Mouse (Mus musculus) R1 (cell line): ENCODE measurements at regions not wholly inside any gene's neighbourhood (a gene's known extent, or its start where the extent isn't known, plus 50 kb on each side); places are given as distances from the start of the nearest gene placed in this dataset.
"Not testable (repeated sequence)": the region's sequence is repeated elsewhere in the genome, so short reads cannot be mapped to it uniquely, and the experiment has no call there.

Experiments used
- DNase-seq: peaks from one replicate; pipeline ENCODE4 v3.0.0-alpha.2; 2018; ENCODE audit warnings: low read depth, low spot score

DNA sequence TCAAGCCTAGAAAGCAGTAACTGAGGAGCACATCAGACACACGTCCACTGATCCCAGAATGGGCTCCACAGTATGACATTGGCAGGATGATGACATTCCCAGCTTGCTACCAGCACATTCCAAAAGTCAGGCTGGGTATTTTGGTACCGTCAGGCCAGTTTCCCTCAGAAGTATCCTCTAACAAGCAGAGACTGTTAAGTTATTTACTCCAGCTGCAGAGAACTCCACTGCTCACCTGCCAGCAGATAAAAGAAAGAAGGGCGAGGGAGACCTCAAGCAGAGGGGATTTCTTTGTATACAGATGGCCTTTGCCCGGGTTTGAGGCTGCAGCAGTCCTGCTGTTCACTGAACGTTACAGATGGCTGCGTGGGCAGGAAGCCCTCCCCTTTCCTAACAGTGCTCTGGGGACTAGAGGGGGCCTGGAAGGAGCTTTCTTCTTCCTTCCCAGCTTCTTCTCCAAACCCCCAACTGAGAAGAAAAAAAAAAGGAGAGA lies 175.2 kb upstream of the Meox2 start:
- DNase-seq: peak; percentile 1

DNA sequence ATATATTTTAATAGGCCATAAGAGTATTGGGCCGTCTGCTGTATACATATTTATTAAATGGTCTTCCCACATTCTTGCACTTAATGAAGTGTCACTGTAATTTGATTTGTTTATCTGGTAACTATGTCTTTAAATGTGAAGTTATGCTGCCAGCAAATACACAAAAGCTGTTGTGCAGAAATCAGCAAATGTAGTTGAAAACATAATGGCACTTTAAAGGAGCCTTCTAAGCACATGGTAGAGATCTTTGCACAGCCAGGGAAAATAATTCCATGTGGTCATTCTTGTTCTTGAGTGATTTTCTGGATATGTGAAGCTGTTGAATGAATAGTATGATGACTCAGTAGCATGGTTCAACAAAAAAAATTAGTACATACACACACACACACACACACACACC lies 164.4 kb upstream of the Meox2 start:
- no peak for DNase-seq

DNA sequence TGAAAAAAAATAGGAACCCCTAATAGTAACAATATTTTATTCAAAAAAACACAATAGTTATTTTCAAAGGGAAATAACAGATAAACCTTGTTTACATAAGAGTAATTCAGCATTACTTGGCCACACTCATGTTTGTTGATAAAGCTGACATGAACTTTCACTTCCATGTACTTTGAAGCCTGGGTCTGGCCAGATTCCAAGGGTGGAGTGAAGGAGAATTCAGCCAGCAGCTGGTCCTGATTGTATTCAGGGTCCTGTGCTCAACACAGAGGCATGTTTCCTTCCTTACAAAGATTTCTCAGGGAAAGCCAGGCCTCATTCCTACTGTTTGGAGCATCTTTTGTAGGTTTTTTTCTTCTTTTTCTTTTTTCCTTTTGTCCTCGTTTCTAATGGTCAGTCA lies 162.4 kb upstream of the Meox2 start:
- no peak for DNase-seq

DNA sequence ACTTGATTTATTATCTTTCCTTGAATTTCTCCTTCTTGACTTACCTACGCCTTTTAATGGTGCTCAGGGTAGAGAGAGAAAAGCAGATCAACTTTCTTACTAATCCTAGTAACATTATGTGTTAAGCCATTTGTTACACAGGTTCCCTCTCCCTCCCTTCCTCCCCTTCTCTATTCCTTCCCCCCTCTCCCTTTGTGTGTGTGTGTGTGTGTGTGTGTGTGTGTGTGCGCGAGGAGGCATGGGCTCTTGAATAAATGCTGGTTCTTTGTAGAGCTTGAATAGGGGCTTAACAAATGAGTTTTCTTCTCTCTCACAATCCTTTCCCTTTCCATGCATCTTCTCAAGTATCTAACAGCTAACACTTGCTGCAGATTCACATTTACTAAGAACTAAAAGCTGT lies 160.4 kb upstream of the Meox2 start:
- DNase-seq: no peak

DNA sequence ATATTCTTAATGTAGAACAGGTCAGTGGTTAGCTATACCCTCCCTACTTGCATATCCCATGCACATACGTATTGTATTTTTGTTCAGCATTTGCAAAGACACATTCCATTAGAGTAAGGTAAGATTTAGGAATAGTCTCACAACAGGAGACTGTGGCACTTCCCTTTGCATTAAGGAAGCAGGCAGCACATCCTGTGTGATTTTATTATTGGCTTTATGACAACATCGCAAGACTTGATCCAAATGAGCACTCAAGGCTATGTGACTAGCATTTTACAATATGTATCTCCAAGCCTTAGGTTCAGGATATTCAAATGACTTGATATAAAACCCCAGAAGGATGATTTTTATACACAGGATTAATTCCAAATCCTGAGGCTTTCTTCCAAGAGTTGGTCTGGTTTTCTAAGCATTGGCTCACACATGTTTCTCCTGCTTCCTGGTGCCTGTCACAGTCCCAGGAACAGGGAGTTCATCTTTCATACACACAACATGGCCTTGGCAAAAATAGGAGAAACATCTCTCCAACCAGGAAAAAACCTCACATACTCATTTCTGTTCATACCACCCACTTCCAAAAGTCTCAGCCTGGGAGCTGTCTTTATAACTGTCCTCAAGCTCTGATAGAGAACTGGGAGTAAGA lies 159.1 kb upstream of the Meox2 start:
- DNase-seq: no peak

DNA sequence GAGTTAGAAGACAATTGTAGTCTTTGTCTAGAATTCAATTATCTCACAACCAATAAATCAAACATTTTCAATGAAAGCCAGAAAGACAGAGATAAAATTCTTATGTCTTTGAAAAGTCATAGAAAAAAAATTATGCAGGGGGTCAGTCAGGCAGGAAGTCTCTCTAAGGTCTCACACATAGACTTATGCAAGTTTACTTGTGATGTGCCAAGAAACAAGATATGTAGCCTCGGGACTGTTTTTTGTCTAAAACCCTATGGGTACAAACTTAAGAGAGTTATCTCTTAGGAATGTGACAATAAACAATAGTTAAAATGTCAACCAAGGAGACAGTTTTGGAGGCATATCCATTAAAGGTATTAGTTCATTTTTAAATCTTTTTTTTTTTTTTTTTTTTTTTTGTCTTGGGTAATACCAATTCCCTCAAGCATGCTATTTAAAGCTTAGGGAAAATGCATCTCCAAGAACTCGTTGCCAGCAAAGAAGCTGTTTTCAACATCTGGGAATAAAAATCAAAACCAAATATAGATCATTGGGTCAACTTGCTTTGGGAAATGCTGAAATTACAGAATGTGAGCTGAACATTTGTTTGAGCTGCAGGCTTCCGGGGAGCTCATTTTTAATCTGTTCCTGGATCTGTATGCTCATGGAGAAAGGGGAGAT lies 133.8 kb upstream of the Meox2 start:
- DNase-seq: no peak

DNA sequence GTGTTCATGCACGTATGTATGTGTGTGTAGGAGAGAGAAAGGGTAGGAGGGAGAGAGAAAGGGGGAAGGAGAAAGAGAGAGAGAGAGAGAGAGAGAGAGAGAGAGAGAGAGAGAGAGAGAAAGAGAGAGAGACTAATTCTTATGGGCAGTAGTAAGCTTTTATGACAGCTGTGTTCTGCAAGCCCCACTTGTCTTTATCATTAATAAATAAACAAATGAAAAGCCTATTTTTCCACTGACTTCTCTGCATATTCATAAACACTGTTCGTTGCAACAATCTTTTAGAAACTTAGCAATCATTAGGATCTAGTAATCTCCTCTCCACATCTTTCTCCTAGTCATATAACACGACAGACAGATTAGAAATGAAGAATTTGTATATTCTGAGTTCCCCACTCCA lies 131.2 kb upstream of the Meox2 start:
- DNase-seq: no peak

DNA sequence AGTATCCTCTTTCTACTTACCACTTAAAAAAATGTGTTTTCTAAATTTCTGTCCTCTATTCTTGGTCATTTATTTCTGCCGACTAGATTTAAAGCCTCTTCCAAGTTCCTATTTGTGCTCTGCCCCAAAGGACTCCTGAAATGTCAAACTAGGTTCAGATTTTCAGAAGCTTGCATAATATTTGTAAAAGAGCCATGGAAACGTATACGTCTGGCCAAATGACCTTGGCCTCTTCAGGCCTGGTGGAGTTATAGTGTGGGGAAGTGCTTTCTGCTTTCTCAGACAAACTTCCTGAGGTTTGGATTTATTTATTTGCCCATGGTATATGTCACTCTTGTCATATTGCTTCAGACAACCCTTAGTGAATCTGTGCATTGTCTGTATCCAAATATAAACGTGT lies 117.2 kb upstream of the Meox2 start:
- no peak for DNase-seq

DNA sequence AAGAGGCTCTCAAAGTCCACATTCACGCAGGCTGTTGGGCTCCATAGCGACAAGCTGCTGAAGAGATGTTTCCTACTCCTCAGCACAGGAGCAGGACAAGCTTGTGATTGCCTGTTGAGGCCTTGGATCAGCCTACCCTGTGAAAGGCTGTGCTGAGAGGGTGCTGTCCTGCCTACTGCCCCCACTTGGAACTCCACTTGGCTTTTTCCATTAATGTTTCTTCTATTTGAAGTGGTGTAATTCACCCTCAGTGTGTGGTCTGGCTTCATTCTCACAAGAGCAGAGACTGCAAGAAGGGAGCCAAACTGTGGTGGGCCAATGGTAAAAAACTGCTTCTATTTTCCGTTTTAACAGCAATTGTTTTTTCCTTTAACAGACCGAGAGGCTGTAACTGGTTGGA lies 116.4 kb upstream of the Meox2 start:
- DNase-seq: no peak

DNA sequence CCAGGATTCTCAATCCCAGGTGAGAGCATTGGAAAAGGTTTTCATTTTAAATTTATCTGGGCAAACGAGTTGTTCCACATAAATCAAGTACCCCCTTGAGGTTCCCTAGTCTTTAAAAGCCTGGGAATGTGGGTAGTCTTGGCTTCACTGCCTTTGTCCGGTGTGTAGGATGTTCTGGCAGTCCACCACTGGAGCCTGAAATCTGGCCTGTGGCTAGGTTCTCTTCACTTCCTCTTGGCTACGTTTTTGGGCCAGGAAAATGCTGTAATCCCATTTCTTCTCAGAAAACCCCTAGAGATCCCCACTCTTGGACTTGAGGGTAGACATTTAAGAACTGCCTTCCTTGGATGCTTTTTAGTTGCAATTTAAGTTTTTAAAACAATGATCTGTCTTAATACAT lies 106.9 kb upstream of the Meox2 start:
- no peak for DNase-seq

DNA sequence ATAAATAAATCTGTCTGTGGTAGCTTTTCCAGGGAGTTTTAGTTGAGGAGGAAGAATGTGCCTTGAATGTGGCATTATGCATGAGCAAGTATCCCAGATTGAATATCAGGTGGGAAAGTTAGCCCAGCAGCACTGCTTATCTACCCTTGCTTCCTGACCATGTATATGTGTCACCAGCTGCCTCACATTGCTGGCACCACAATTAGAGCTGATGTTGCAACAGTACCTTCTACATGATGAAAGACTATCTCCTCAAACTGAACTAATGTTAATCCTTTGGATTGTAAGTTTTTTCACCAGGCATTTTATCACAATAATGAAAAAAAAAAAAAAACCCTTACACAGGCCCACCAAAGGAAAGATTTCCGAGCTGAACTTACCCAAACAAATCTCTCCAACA lies 103.1 kb upstream of the Meox2 start:
- no peak for DNase-seq

DNA sequence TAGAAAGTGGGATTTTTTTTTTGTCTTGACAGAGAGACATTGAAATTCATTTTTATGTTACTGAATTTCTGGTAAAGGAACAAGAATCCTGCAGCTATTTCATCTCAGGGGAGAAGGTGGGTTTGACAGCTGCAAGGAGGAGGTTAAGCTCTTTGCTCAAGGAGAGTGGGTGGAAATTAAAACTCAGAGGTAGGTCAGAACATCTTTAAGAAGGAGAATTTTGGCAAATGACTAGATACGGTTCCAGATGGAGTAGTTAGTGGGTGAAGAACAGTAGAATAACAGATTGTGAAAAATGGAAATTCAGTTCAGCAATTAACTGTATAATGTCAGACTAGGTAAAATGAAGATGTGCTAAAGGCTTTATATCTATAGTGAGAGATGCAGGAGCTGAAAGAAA lies 98.0 kb upstream of the Meox2 start:
- no peak for DNase-seq

DNA sequence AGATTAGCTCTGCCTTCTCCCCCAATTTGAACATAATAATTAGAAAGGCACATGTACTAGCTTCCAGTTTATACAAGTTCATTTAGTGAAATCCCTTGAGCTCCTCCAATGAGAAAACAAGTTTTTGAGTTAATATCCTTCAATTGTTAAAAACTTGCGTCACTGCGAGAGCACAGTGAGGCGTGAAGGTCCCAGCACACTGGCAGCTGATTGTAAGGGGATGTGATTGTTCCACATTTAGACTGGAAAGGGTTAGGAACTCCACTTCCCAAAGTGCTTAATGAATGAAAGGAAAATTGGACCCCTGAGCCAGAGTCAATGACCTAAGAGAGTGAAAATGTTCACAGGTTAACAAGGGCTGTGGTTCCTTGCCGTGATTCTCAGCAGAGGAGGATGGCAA lies 93.9 kb upstream of the Meox2 start:
- DNase-seq: no peak

DNA sequence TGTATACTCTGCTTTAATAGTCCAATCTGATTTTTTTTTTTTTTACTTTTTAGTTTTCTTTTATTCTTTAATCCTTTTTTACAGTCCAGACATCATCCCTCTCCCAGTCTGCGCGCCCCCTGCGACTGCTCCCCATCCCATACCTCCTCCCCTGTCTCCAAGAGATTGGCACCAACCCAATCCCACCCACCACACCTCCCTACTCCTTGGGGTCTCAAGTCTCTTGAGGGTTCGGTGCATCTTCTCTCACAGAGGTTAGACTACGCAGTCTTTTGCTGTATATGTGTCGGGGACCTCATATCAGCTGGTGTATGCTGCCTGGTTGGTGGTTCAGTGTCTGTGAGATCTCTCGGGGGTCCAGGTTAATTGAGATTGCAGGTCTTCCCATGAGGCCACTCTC lies 93.4 kb upstream of the Meox2 start:
- DNase-seq: not testable (repeated sequence)

DNA sequence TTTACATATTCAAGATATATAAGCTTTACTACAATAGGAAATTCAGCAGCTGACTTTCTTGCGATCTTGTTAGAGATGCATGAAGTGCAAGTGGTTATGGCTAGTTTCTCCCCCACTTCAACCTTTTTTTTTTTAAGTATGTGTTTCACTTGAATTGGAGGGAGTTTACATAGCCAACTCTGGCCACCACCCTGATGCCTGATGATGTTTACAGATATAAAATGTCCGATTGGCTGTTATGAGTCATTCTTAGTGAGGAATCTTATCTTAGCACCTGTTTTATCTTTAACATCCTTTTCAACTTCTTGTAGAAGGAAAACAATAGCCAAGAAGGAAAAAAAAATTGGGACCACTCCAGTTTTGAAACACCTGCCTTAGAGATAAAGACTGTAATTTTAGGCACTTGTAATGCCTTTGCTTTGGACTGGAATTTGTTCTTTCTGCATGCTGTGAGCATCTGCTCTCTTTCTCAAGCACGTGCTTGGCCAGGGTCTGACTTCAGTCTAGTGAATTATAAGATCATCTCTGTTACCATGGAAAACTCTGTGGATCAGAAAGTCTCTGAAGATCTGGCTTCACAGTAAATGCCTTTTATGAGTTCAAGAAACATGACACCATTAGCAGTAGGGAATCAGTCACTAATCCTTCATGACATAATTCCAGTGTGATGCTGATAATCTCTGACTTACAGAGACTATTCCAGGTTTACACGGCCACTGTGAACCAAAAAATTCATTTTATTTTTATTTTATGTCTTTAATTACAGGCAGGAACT lies 92.7 kb upstream of the Meox2 start:
- DNase-seq: no peak

DNA sequence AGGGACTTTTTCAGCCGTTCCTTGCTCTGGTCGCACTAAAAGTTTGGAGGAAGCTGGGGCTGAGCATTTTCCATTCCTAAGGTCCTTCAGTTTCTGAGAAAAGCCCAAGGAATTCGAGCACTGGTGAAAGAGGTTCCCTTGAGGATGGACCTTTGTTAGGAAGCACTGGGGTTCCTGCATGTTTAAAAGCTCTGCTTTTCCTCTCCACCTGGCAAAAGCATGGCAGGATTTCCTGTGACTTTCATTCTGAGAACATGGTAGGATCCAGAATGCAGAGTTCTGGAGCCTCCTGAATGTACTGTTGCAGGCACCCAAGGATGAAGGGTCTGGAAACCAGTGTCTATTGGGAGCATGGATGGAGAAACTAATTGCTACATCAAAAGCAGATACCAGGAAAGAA lies 61.1 kb upstream of the Meox2 start:
- DNase-seq: no peak

DNA sequence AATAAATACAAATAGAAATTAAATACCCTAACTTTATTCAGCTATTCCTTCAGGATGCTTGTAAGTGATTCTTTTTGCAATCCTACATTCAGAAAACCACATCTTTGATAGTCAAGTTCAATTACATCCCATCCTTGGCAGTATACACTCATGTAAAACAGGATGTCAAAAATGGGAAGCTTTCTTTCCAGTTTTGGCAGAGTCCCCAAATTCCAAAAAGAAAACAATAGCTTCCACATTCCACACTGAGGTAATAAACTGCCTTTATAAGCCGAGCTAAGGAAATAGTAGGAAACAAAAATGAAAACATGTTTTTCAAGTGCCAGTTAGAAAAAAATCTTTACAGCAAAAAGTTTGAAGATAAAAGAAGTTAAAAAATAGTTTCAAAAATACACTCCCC lies 57.7 kb upstream of the Meox2 start:
- no peak for DNase-seq

DNA sequence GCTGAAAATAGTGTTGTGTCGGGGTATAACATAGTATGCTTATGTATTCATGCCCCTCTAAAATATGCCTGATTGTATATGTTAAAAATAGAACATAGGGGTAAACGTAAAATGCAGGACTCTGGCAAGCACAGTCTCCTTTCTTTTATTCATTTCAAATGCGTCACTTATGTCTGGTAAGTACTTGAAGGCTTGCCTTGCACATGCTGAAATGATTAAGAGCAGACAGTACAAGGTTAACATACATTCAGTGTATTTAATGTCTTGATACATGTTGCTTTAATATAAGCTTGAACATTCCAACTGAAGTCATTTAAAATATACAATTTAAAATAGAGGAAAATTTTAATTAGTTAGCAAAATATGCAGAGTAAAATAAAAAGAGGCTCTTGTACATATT lies 50.9 kb upstream of the Meox2 start:
- DNase-seq: no peak
